Mouse (Mus musculus) megakaryocyte, embryonic 14.5 days (primary cell): ENCODE measurements around the gene Psmb7.

ENCODE experiments used
- FLI1 ChIP-seq: IDR thresholded peaks from 2 replicates; pipeline ENCODE4 v1.6.1; 2012; ENCODE audit warnings: low read length, inconsistent platforms, mixed read lengths
- GATA1 ChIP-seq: IDR thresholded peaks from 3 replicates; pipeline ENCODE4 v1.6.1; 2012; ENCODE audit warnings: mixed read lengths, low read length, inconsistent platforms, borderline replicate concordance

- no peak for TF ChIP-seq FLI1
- no peak for TF ChIP-seq GATA1
Measured at GRCm38 (mm10) chr2:38653694-38654093, 9.8 kb upstream of the Psmb7 start.
